Mouse (Mus musculus): ENCODE data around the gene Hnrnpul2. TPM values are rescaled to one million over a fixed set of nuclear protein-coding genes. Genes with fewer than 3 reads are reported as not detected.

The Hnrnpul2 gene
- polyA plus RNA-seq, 1 experiment from 2014 or later = 3.4 TPM

Other genes with a start within 250 kb of the Hnrnpul2 start
- not detected in 2 replicates for gene Slc22a8, start 228.8 kb upstream of the Hnrnpul2 start, polyA plus RNA-seq (2015; fragmentation: Nextera tagmentation; extraction: Ambion mirVana)
- not detected in 2 replicates for gene Slc22a6, start 202.0 kb upstream of the Hnrnpul2 start, polyA plus RNA-seq (2015; fragmentation: Nextera tagmentation; extraction: Ambion mirVana)
- 0.02 and 0.03 TPM in 2 replicates for gene Chrm1, start 156.2 kb upstream of the Hnrnpul2 start, polyA plus RNA-seq (2015; fragmentation: Nextera tagmentation; extraction: Ambion mirVana)
- gene Slc3a2, start 96.6 kb upstream of the Hnrnpul2 start, polyA plus RNA-seq (2015; fragmentation: Nextera tagmentation; extraction: Ambion mirVana) = 43.4 and 65.1 TPM in 2 replicates
- 39.3 and 41.2 TPM in 2 replicates for gene Wdr74, start 84.2 kb upstream of the Hnrnpul2 start, polyA plus RNA-seq (2015; fragmentation: Nextera tagmentation; extraction: Ambion mirVana)
- 0.66 TPM in 1 of 2 replicates, not detected in the other for gene 1700092M07Rik, start 79.3 kb upstream of the Hnrnpul2 start, polyA plus RNA-seq (2015; fragmentation: Nextera tagmentation; extraction: Ambion mirVana)
- 66.0 and 69.0 TPM in 2 replicates for gene Stx5a, start 78.6 kb upstream of the Hnrnpul2 start, polyA plus RNA-seq (2015; fragmentation: Nextera tagmentation; extraction: Ambion mirVana)
- 54.0 and 56.1 TPM in 2 replicates for gene Nxf1, start 62.9 kb upstream of the Hnrnpul2 start, polyA plus RNA-seq (2015; fragmentation: Nextera tagmentation; extraction: Ambion mirVana)
- gene Tmem223, start 49.0 kb upstream of the Hnrnpul2 start, polyA plus RNA-seq (2015; fragmentation: Nextera tagmentation; extraction: Ambion mirVana) = 154 and 161 TPM in 2 replicates
- 45.0 and 52.0 TPM in 2 replicates for gene Tmem179b, start 45.5 kb upstream of the Hnrnpul2 start, polyA plus RNA-seq (2015; fragmentation: Nextera tagmentation; extraction: Ambion mirVana)
- 13.8 and 14.2 TPM in 2 replicates for gene Taf6l, start 33.6 kb upstream of the Hnrnpul2 start, polyA plus RNA-seq (2015; fragmentation: Nextera tagmentation; extraction: Ambion mirVana)
- 106 and 107 TPM in 2 replicates for gene Polr2g, start 21.4 kb upstream of the Hnrnpul2 start, polyA plus RNA-seq (2015; fragmentation: Nextera tagmentation; extraction: Ambion mirVana)
- 1.4 and 1.6 TPM in 2 replicates for gene Zbtb3, start 17.5 kb upstream of the Hnrnpul2 start, polyA plus RNA-seq (2015; fragmentation: Nextera tagmentation; extraction: Ambion mirVana)
- gene Ttc9c, start 677 bp upstream of the Hnrnpul2 start, polyA plus RNA-seq (2015; fragmentation: Nextera tagmentation; extraction: Ambion mirVana) = 18.6 and 18.7 TPM in 2 replicates
- gene AC129217.1, start 9.8 kb downstream of the Hnrnpul2 start, polyA plus RNA-seq (2015; fragmentation: Nextera tagmentation; extraction: Ambion mirVana) = not detected in 2 replicates
- gene Bscl2, start 17.5 kb downstream of the Hnrnpul2 start, polyA plus RNA-seq (2015; fragmentation: Nextera tagmentation; extraction: Ambion mirVana) = 25.2 and 79.5 TPM in 2 replicates
- gene Gng3, start 19.2 kb downstream of the Hnrnpul2 start, polyA plus RNA-seq (2015; fragmentation: Nextera tagmentation; extraction: Ambion mirVana) = 0.43 and 0.46 TPM in 2 replicates
- gene Lrrn4cl, start 30.8 kb downstream of the Hnrnpul2 start, polyA plus RNA-seq (2015; fragmentation: Nextera tagmentation; extraction: Ambion mirVana) = 8.7 and 11.7 TPM in 2 replicates
- 164 and 180 TPM in 2 replicates for gene Ubxn1, start 51.5 kb downstream of the Hnrnpul2 start, polyA plus RNA-seq (2015; fragmentation: Nextera tagmentation; extraction: Ambion mirVana)
- gene Uqcc3, start 60.9 kb downstream of the Hnrnpul2 start, polyA plus RNA-seq (2015; fragmentation: Nextera tagmentation; extraction: Ambion mirVana) = 91.7 and 93.1 TPM in 2 replicates
- gene Lbhd1, start 63.7 kb downstream of the Hnrnpul2 start, polyA plus RNA-seq (2015; fragmentation: Nextera tagmentation; extraction: Ambion mirVana) = 28.4 and 33.6 TPM in 2 replicates
- gene Gm49403, start 63.9 kb downstream of the Hnrnpul2 start, polyA plus RNA-seq (2015; fragmentation: Nextera tagmentation; extraction: Ambion mirVana) = not detected in 2 replicates
- 34.6 and 42.1 TPM in 2 replicates for gene 1810009A15Rik, start 68.8 kb downstream of the Hnrnpul2 start, polyA plus RNA-seq (2015; fragmentation: Nextera tagmentation; extraction: Ambion mirVana)
- gene Gm49416, start 68.9 kb downstream of the Hnrnpul2 start, polyA plus RNA-seq (2015; fragmentation: Nextera tagmentation; extraction: Ambion mirVana) = not detected in 2 replicates
- gene Ints5, start 73.0 kb downstream of the Hnrnpul2 start, polyA plus RNA-seq (2015; fragmentation: Nextera tagmentation; extraction: Ambion mirVana) = 14.6 and 15.7 TPM in 2 replicates
- 23.3 and 26.7 TPM in 2 replicates for gene Ganab, start 78.1 kb downstream of the Hnrnpul2 start, polyA plus RNA-seq (2015; fragmentation: Nextera tagmentation; extraction: Ambion mirVana)
- gene B3gat3, start 100.4 kb downstream of the Hnrnpul2 start, polyA plus RNA-seq (2015; fragmentation: Nextera tagmentation; extraction: Ambion mirVana) = 25.2 and 29.5 TPM in 2 replicates
- 3.1 and 3.5 TPM in 2 replicates for gene Rom1, start 109.3 kb downstream of the Hnrnpul2 start, polyA plus RNA-seq (2015; fragmentation: Nextera tagmentation; extraction: Ambion mirVana)
- gene Eml3, start 109.5 kb downstream of the Hnrnpul2 start, polyA plus RNA-seq (2015; fragmentation: Nextera tagmentation; extraction: Ambion mirVana) = 12.5 and 14.2 TPM in 2 replicates
- 51.8 and 59.1 TPM in 2 replicates for gene Mta2, start 121.9 kb downstream of the Hnrnpul2 start, polyA plus RNA-seq (2015; fragmentation: Nextera tagmentation; extraction: Ambion mirVana)
- 13.4 and 14.3 TPM in 2 replicates for gene Tut1, start 133.8 kb downstream of the Hnrnpul2 start, polyA plus RNA-seq (2015; fragmentation: Nextera tagmentation; extraction: Ambion mirVana)
- gene Eef1g, start 147.0 kb downstream of the Hnrnpul2 start, polyA plus RNA-seq (2015; fragmentation: Nextera tagmentation; extraction: Ambion mirVana) = 377 and 401 TPM in 2 replicates
- 65.9 and 67.3 TPM in 2 replicates for gene Ahnak, start 169.3 kb downstream of the Hnrnpul2 start, polyA plus RNA-seq (2015; fragmentation: Nextera tagmentation; extraction: Ambion mirVana)

Data from skeletal muscle tissue, postnatal 0 days (tissue).